Mouse (Mus musculus) frontal cortex, postnatal 10 days (tissue): ENCODE measurements around the gene Syvn1.

Experiments used
- DNase-seq, 2 experiments: peaks; one replicate each; pipeline ENCODE4 v3.0.0; 2022; ENCODE audit warnings: low spot score in 2 of 2, mixed read lengths in 1 of 2

Syvn1 gene

GRCm38 (mm10) chr19:6067724-6068415 is 21.5 kb downstream of the Syvn1 start, which contains the start of gene Tm7sf2:
Gene Tm7sf2 (minus strand): TSS chr19:6068373.
- DNase-seq, result peak; percentile 88 to 90

DNA sequence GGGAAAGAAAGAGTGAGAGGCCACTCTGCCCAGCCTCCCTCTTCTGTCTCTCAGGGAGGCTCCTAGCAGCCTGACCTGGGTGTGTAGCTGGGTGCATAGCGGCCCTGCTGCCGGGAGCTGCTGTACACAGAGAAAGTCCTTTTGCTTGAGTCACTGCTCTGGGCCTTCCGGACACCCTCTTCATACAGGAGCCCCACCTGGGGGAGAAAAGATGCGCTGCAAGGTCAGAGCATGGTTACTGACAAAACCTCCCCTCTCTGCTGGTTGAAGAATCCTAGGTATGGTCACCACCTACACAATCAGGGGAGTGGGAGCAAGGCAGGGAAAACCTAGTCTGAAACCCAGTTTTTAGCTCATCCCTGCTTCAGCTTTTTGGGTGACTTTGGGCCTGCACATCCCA is 22.6 kb downstream of the Syvn1 start:
- DNase-seq, result no peak

GRCm38 (mm10) chr19:6069851-6070250 is 23.5 kb downstream of the Syvn1 start:
- no peak for DNase-seq

DNA sequence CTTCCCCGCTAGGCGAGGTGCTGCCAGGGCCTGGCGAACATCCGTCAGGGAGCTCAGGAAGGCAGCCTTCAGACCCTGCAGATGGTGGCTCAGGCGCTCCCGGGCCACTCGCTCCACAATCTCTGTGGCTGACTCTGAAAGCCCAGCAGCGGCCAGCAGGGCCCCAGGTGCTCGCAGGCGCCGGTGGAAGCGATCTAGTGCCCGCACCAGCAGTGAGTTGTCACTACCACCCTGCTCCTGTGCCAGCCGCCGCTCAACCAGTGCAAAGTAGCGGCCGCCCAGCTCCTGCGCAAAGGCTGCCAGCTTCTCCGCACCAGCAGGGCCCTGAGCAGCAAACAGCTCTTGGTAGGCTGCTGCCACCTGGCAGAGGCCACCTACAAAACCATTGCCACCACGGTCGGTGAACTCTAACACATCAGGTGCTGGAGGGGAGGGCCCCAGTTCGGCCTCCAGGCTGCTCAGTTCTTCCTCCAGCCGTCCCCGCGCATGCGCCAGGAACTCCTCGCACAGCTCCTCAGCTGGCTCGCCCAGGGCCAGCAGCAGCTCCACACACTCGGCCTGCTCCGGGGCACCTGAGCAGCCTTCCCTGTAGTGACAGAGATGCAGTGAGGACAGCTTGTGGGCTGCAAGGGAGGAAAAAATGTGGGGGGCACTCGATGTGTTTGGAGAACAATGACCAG is 24.3 kb downstream of the Syvn1 start:
- DNase-seq, result no peak

- no peak for DNase-seq
Observed at GRCm38 (mm10) chr19:6071261-6071660, 24.9 kb downstream of the Syvn1 start.

DNA sequence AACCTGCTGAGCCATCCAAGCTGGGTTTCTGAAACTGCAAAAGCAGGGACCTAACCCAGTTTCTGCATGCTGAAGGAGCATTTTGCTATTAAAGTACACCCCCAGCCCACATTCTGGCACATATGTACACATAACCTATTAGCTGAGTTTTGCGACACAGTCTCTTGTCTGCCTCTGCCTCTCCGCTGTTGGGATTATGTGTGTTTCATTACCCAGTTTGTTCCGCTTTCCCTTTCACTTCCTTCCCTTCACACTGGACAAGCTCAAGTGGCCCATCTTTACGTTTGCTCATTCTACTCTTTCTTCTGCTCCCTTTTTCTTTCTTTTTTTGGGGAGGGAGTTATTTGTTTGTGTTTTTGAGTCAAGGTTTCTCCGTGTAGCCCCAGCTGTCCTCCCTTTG is 27.5 kb downstream of the Syvn1 start:
- DNase-seq, result no peak

DNA sequence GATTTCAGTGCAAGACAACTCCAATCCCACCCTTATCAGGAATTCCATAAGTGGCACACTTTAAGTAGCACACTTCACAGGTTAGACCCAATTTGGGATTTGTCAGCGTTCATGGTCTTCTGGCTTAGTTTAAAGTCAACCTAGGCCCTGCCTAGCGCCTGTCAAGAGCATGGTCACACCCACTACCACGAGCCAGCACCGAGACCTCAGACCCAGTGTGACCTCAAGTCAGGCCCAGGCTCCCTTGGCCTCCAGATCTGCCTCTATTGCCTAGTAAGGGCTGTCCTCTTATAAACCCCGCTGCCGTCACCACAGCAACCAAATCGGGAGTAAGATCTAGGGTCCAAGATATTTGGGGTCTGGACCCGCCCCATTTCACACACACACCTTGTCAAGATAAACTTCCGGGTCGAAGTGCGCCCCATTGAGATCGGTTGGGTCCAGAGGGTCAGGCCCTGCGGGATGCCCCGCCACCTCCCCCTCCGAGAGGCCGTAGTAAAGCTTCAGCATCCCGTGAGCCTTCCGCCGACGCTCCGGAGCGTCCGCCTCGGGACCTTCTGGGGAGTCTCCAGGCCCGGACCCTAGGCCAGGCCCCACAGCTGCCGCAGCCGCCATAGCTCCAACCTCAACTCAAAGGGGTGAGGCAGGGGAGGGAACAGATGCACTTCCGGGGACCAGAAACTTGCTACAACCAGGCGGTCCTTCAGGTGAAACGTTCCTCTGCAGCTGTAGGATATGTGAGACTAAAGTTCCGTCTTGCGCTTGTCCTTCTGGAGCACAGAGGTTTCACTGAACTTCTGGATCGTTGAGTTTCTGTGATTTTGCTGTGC is 30.4 kb downstream of the Syvn1 start, which contains the start of gene Vps51:
TSS of gene Vps51 (minus strand) at position 668 of the 830 bp plus-strand sequence.
- peak; percentile 75 to 82 for DNase-seq

- DNase-seq, result no peak
Observed at GRCm38 (mm10) chr19:6079983-6080480, 33.7 kb downstream of the Syvn1 start, which contains the start of gene Tmem262. Gene Tmem262 (plus strand): TSS chr19:6080033.

- DNase-seq, result no peak
Observed at GRCm38 (mm10) chr19:6082156-6082555, 35.8 kb downstream of the Syvn1 start, which contains the start of gene Gm28374. Gene Gm28374 (minus strand): TSS chr19:6082256.

DNA sequence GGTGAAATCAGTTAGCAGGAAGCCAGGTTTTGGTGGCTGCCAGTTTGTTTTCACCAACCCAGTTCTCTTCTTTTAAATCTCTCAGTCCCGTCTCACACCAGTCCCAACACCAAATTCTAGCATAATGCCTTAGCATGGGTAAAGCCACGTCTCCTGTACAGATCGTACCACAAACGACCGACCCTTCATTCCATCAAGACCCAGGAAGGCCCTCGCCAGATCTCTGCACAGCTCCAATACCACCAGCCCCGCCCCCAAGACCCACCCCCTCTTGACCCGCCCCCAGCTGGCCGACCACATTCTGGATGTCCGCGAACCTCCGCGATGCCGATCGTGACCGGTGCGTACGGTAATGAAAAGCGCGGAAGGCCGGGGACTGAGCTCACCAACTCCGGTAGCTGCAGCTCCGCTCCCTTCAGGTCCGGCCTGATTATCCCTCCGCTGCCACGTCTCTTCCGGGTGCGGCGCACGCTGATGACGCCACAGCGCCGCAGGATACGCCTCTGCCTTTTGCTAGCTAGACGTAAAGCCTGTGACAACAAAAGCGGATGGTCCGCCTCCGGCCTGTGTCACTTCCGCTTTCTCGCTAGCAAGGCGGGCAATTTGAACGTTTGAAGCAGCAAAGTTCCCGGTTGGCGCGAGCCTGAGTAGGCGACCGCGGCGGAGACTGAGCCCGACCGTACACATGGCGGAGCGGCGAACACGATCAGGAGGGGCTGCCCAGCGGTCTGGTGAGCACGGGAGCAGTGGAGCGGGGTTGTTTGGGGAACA is 38.3 kb downstream of the Syvn1 start, which contains the start of the genes Zfpl1 and Cdca5:
TSS of gene Zfpl1 (minus strand) at position 479 of the 771 bp plus-strand sequence.
TSS of gene Cdca5 (plus strand) at position 506 of the 771 bp plus-strand sequence.
- peak; percentile 96 to 97 for DNase-seq

DNA sequence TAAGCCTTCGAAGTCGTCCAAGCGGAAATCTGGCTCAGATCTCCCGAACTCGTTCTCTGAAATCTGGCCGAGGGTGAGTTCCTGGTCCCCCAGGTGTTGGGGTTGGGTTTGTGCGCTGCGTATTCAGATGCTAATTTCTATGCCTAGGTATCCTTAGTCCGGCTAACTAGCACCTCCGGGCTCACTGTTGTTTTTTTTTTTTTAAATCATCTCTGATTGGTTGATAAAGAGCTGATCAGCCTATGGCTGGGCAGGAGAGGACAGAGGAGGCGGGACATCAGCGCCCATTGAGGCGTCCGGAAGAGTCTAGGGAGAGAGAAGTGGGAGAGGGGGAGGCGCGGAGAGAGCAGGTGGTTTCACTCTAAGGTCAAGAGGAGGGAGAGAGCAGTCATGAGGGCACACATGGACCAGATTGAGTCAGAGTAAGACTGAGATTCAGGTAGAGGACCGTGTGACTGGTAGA is 39.1 kb downstream of the Syvn1 start:
- peak in 1 of 2 experiments; percentile 48 for DNase-seq

- no peak for DNase-seq
Observed at GRCm38 (mm10) chr19:6088841-6089240, 42.5 kb downstream of the Syvn1 start.

GRCm38 (mm10) chr19:6094119-6094518 is 47.7 kb downstream of the Syvn1 start, which contains the start of gene AC131692.1:
Gene AC131692.1 (plus strand): TSS chr19:6094419.
- DNase-seq, result no peak

- DNase-seq, result no peak
Observed at GRCm38 (mm10) chr19:6097847-6098246, 51.5 kb downstream of the Syvn1 start.

DNA sequence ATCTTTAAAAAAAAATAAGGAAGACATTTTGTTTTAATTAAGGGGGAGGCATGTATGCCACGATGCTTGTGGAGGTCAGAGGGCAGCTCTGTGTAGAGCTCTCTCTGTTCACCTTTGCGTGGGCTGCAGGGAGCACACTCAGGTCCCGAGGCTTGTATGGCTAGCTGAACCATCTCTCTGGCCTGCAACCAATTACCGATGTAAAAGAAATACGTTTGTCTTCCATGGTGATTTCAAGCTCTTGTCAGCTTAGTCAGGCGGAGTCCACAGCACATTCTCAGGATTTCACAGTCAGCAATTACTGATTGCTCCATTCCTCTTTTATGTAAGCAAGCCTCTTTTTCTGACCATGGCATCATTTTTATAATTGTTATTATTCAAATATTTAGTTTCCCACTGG is 54.8 kb downstream of the Syvn1 start:
- DNase-seq, result no peak

DNA sequence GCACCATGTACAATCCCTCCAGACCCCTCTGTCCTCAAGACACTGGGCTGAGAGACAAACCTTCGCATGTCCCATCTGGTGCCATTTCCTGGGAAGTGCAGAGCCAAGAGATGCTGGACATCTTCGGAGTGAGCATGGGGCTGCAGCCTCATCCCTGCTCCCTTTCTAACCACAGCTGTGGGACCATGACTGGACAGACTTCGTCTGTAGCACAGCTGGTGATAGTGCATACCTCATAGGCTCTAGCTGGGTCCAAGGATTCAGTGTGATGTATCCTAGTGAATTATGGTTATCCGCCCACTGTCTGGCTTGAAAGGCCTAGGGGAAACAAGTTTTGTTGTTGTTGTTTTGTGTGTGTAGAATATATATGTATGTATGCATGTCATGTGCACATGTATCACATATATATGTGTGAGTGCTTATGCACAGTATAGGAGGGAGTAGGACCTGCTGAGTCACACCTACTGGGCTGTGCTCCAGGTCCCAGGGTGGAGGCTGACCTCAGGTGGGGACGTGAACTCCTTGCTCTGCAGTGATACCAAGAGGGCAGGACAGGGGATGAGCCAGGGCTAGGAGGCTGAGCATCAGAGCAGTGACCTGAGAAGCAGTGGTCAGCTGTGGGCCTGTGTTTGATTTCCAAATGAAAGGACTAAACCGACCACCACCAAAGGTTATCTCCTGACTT is 55.9 kb downstream of the Syvn1 start:
- DNase-seq, result no peak
